Mouse (Mus musculus) ES-Bruce4 (cell line): ENCODE measurements around the gene Tia1.

Experiments used
- EP300 ChIP-seq: IDR thresholded peaks from 2 replicates; pipeline ENCODE4 v1.6.1; 2011; ENCODE audit warnings: low read depth, low read length; ENCODE audit not compliant: insufficient read depth
- POLR2A ChIP-seq: IDR thresholded peaks from one replicate; pipeline ENCODE4 v1.8.1; 2011; ENCODE audit warnings: low read length; ENCODE audit not compliant: insufficient read depth

GRCm38 (mm10) chr6:86382551-86382950 is 21.5 kb upstream of the Tia1 start:
- no peak for TF ChIP-seq EP300
- no peak for TF ChIP-seq POLR2A
